Mouse (Mus musculus) small intestine, adult 2 months (tissue): ENCODE measurements at regions not wholly inside any gene's neighbourhood (a gene's known extent, or its start where the extent isn't known, plus 50 kb on each side); places are given as distances from the start of the nearest gene placed in this dataset.

Experiments used
- CTCF ChIP-seq: fragments of 200-500 bp; IDR thresholded peaks from 2 replicates; pipeline ENCODE4 v1.5.1; 2012; ENCODE audit warnings: low read depth, mild to moderate bottlenecking, control low read depth, inconsistent platforms, low read length, moderate library complexity, mixed read lengths; ENCODE audit not compliant: insufficient replicate concordance, insufficient read length; ENCODE audit errors: extremely low read depth
- POLR2A ChIP-seq: fragments of 200-500 bp; IDR thresholded peaks from 2 replicates; pipeline ENCODE4 v1.6.1; 2012; ENCODE audit warnings: low read depth, mild to moderate bottlenecking, control low read depth, inconsistent platforms, low read length, moderate library complexity

DNA sequence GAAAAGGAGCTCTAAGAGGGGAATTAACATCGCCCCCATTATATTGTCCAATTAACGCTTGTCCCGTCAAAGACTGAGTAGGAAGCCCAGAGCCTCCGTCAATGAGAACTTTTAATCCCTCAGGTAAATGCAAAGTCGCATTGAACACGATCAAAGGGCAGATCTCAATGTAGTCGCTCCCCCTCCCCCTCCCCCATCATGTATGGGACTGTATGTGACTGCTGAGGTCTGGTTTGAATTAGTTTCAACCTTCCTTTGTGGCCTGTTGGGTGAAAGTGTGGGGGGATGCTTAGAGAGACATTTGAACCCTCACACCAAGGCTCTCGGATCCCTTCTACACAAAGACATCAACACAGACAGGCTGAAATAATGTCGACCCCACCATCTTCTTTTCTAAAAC, 187.9 kb downstream of the Mycn start:
- TF ChIP-seq CTCF (no peak), POLR2A (no peak)
